In the genomic region with DNA sequence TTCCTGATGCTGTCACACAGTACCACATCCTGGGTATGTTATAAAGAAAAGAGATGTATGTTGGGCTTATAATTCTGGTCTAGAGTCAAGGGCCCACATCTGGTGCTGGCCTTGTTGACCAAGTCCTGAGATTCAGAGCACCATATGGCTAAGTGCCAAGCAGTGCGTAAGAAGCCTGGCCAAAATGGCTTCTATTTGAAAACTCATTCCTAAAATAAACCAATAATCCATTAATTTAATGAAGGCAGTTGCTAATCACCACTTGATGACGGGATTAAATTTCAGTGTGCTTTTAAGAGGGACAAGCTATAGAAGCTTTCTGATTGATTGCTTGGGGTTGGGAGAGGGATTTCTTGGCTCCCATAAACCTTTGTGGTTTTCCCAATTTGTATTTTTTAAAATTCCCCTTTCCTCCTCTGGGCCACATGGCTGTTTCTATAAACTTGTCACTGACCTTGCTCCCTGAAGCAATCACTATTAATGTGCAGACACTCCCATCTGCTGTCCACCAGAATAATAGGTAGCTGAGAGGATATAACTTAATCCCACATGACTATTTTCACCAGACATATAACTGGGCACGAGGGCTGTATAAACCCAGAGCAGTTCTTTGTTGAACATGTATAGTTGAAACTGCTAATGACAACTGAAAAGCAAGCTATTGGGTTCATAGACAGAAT, we compare ENCODE assay signal across 19 mouse cellular contexts. TPM values are rescaled to one million over a fixed set of nuclear protein-coding genes. Genes with fewer than 3 reads are reported as not detected.
DNase-seq lines count a peak whose midpoint lies in the region; ATAC-seq and TF ChIP-seq lines count a peak whose summit lies in the region.
"Had no signal": no experiment of that assay in that cellular context is flagged by ENCODE, and none has a peak within 500 bp of the region (broad histone marks: within the 10 kb centered on the region; RNA-seq: fewer than 3 reads in every experiment).

No protein-coding gene starts in this region.

- no peak for ATAC-seq in heart, embryonic 15.5 days (replicated peaks; ENCODE audit: insufficient number of reproducible peaks, insufficient read depth, low FRiP score, low read depth)
- no peak for ATAC-seq in liver, postnatal 0 days
- no peak for ATAC-seq in stomach, embryonic 15.5 days (ENCODE audit: insufficient read depth, low FRiP score, low read depth)
- ATAC-seq in forebrain, embryonic 12.5 days (ENCODE audit: low FRiP score): no peak

- H3K36me3 ChIP-seq in heart, embryonic 15.5 days: no peaks in the 10 kb centered on the region
- H3K36me3 ChIP-seq in liver, postnatal 0 days (replicated peaks; ENCODE audit: insufficient read depth, low read length): no peaks in the 10 kb centered on the region
- no peaks in the 10 kb centered on the region for H3K36me3 ChIP-seq in stomach, embryonic 15.5 days
- no peaks in the 10 kb centered on the region for H3K36me3 ChIP-seq in forebrain, embryonic 12.5 days (replicated peaks)
- H3K36me3 ChIP-seq: embryonic facial prominence, embryonic 13.5 days; forebrain, embryonic 10.5 days; hindbrain, embryonic 10.5 days; liver, embryonic 15.5 days; neural tube, embryonic 15.5 days had no signal

- no peak overlapping the region for H3K9ac ChIP-seq in heart, embryonic 15.5 days
- no peak overlapping the region for H3K9ac ChIP-seq in liver, postnatal 0 days (replicated peaks)
- H3K9ac ChIP-seq in stomach, embryonic 15.5 days: no peak overlapping the region
- H3K9ac ChIP-seq in forebrain, embryonic 12.5 days: no peak overlapping the region
- H3K9ac ChIP-seq: embryonic facial prominence, embryonic 13.5 days; heart, embryonic 13.5 days; liver, embryonic 15.5 days; neural tube, embryonic 15.5 days had no signal

- 0 out of 2 replicates have a peak overlapping the region, but pooled peaks have one; percentile 5 for H3K27ac ChIP-seq in heart, embryonic 15.5 days
- no peak overlapping the region for H3K27ac ChIP-seq in liver, postnatal 0 days (ENCODE audit: low read depth)
- peak overlapping the region; percentile 11; the same call in 1 of the 2 replicates for H3K27ac ChIP-seq in stomach, embryonic 15.5 days
- no peak overlapping the region for H3K27ac ChIP-seq in forebrain, embryonic 12.5 days
- H3K27ac ChIP-seq: embryonic facial prominence, embryonic 13.5 days; forebrain, embryonic 10.5 days; hindbrain, embryonic 10.5 days; left cerebral cortex, adult 2 months; liver, embryonic 15.5 days; neural tube, embryonic 15.5 days had no signal

- no peak for TF ChIP-seq EP300 in liver, postnatal 0 days (IDR thresholded peaks at IDR 0.05; ENCODE audit: low read depth)

- 80% methylated on average over 3 of the region's 3 CpGs for WGBS in heart, embryonic 15.5 days
- WGBS in liver, postnatal 0 days (ENCODE audit: insufficient replicate concordance): 77% methylated on average over 3 of the region's 3 CpGs
- 52% methylated on average over 3 of the region's 3 CpGs for whole genome bisulfite sequencing in stomach, embryonic 15.5 days
- 69% methylated on average over 3 of the region's 3 CpGs for WGBS in forebrain, embryonic 12.5 days

- no peak overlapping the region for H3K4me2 ChIP-seq in heart, embryonic 15.5 days
- no peak overlapping the region for H3K4me2 ChIP-seq in liver, postnatal 0 days (ENCODE audit: low read depth, low read length)
- no peak overlapping the region for H3K4me2 ChIP-seq in stomach, embryonic 15.5 days
- H3K4me2 ChIP-seq in forebrain, embryonic 12.5 days: no peak overlapping the region
- H3K4me2 ChIP-seq: embryonic facial prominence, embryonic 13.5 days; heart, embryonic 13.5 days; liver, embryonic 15.5 days; midbrain, embryonic 11.5 days; neural tube, embryonic 15.5 days had no signal

- H3K4me3 ChIP-seq in heart, embryonic 15.5 days: no peak overlapping the region
- no peak overlapping the region for H3K4me3 ChIP-seq in liver, postnatal 0 days (ENCODE audit: low read depth, low read length)
- H3K4me3 ChIP-seq in stomach, embryonic 15.5 days (replicated peaks): no peak overlapping the region
- no peak overlapping the region for H3K4me3 ChIP-seq in forebrain, embryonic 12.5 days (replicated peaks)
- H3K4me3 ChIP-seq: embryonic facial prominence, embryonic 13.5 days; forebrain, embryonic 10.5 days; heart, embryonic 13.5 days; hindbrain, embryonic 10.5 days; left cerebral cortex, adult 2 months; liver, embryonic 15.5 days; neural tube, embryonic 15.5 days had no signal

- H3K27me3 ChIP-seq in heart, embryonic 15.5 days: no peaks in the 10 kb centered on the region
- no peaks in the 10 kb centered on the region for H3K27me3 ChIP-seq in liver, postnatal 0 days (ENCODE audit: insufficient read depth, low read length)
- no peaks in the 10 kb centered on the region for H3K27me3 ChIP-seq in stomach, embryonic 15.5 days (replicated peaks)
- H3K27me3 ChIP-seq in forebrain, embryonic 12.5 days: no peaks in the 10 kb centered on the region
- H3K27me3 ChIP-seq: embryonic facial prominence, embryonic 13.5 days; heart, embryonic 13.5 days; liver, embryonic 15.5 days; neural tube, embryonic 15.5 days had no signal

- peak; percentile 32 for TF ChIP-seq CTCF in liver, postnatal 0 days (IDR thresholded peaks at IDR 0.05; ENCODE audit: low read depth)

- peaks cover 40% of the 10 kb centered on the region for H3K4me1 ChIP-seq in heart, embryonic 15.5 days (replicated peaks)
- no peaks in the 10 kb centered on the region for H3K4me1 ChIP-seq in liver, postnatal 0 days (ENCODE audit: insufficient read depth)
- H3K4me1 ChIP-seq in stomach, embryonic 15.5 days: peaks cover 22% of the 10 kb centered on the region
- H3K4me1 ChIP-seq in forebrain, embryonic 12.5 days: no peaks in the 10 kb centered on the region
- H3K4me1 ChIP-seq: liver, embryonic 15.5 days; neural tube, embryonic 15.5 days had no signal

- H3K9me3 ChIP-seq in heart, embryonic 15.5 days (replicated peaks): no peaks in the 10 kb centered on the region
- H3K9me3 ChIP-seq in liver, postnatal 0 days (ENCODE audit: low read length): no peaks in the 10 kb centered on the region; the same call in 1 of the 2 replicates
- H3K9me3 ChIP-seq in stomach, embryonic 15.5 days: no peaks in the 10 kb centered on the region
- no peaks in the 10 kb centered on the region for H3K9me3 ChIP-seq in forebrain, embryonic 12.5 days
- H3K9me3 ChIP-seq: embryonic facial prominence, embryonic 13.5 days; forebrain, embryonic 10.5 days; heart, embryonic 13.5 days; hindbrain, embryonic 10.5 days; liver, embryonic 15.5 days; neural tube, embryonic 15.5 days had no signal

- no peak for DNase-seq in heart, adult 8-10 months (ENCODE audit: low spot score)
- no peak for DNase-seq in liver, postnatal 0 days
- DNase-seq in liver (no peak), MN1 (ENCODE audit: low spot score) (peak; percentile 66)
- DNase-seq: adrenal gland, postnatal 25 days; cerebellum, adult 9-10 months; gastrocnemius, postnatal 25 days; lung, postnatal 4 days had no signal

RNA-seq across cellular contexts. Expression of a gene that starts 52.6 kb away (rescaled TPM):
- polyA plus RNA-seq in heart, embryonic 15.5 days (2015; fragmentation: Nextera tagmentation; extraction: Ambion mirVana): 3.5 and 4.4 TPM in 2 replicates
- total RNA-seq in heart, adult 8-10 months (2022): 10 to 100 TPM; 59.2 to 67.8 (median 64.1) TPM
- polyA plus RNA-seq in liver, postnatal 0 days (2015; fragmentation: Nextera tagmentation; extraction: Ambion mirVana): 0.62 TPM in 2 replicates
- 5.9 and 6.6 TPM in 2 replicates for polyA plus RNA-seq in stomach, embryonic 15.5 days (2015; fragmentation: Nextera tagmentation; extraction: Ambion mirVana)
- 0.96 and 1.1 TPM in 2 replicates for polyA plus RNA-seq in forebrain, embryonic 12.5 days (2016; fragmentation: Nextera tagmentation; extraction: Ambion mirVana)

Comparison
In these comparisons a context has a peak if more than half of its experiments do, and no peak if none do; other contexts are left out.
1. H3K27ac ChIP-seq: peak in heart, embryonic 15.5 days (single experiment) and stomach, embryonic 15.5 days (single experiment); none in liver, postnatal 0 days (single experiment) and forebrain, embryonic 12.5 days (single experiment).